Mouse (Mus musculus) intestine, embryonic 15.5 days (tissue): ENCODE measurements around the gene Anxa6. TPM values are rescaled to one million over a fixed set of nuclear protein-coding genes. Genes with fewer than 3 reads are reported as not detected.

Source experiments
- ATAC-seq: fragments of 200-750 bp; cut with Nextera tagmentation; 2 replicates; pipeline ENCODE4 v1.8.0; 2017; ENCODE audit warnings: moderate TSS enrichment, moderate library complexity
- H3K27ac ChIP-seq: fragments of 300-500 bp; sonication (generic); 2 replicates; pipeline ENCODE4 v1.5.1; 2015; ENCODE audit warnings: mild to moderate bottlenecking, inconsistent platforms
- H3K27me3 ChIP-seq: fragments of 300-500 bp; sonication (generic); replicated peaks from 2 replicates; pipeline ENCODE4 v1.6.1; 2015; ENCODE audit warnings: inconsistent platforms
- H3K36me3 ChIP-seq: fragments of 300-500 bp; sonication (generic); 2 replicates; pipeline ENCODE4 v1.6.1; 2015; ENCODE audit warnings: inconsistent platforms
- H3K4me1 ChIP-seq: fragments of 300-500 bp; sonication (generic); replicated peaks from 2 replicates; pipeline ENCODE4 v1.6.1; 2015; ENCODE audit warnings: inconsistent platforms
- H3K4me2 ChIP-seq: fragments of 300-500 bp; sonication (generic); replicated peaks from 2 replicates; pipeline ENCODE4 v1.6.1; 2015; ENCODE audit warnings: mild to moderate bottlenecking, inconsistent platforms
- H3K4me3 ChIP-seq: fragments of 300-500 bp; sonication (generic); replicated peaks from 2 replicates; pipeline ENCODE4 v1.5.1; 2015; ENCODE audit warnings: inconsistent platforms
- H3K9ac ChIP-seq: fragments of 300-500 bp; sonication (generic); 2 replicates; pipeline ENCODE4 v1.6.1; 2015; ENCODE audit warnings: inconsistent platforms
- H3K9me3 ChIP-seq: fragments of 300-500 bp; sonication (generic); 2 replicates; pipeline ENCODE4 v1.6.1; 2016; ENCODE audit warnings: inconsistent platforms
- WGBS: fragments of 180-500 bp; shearing (Covaris S2); methylation state at CpG from one replicate; pipeline ENCODE4 v1.1.7; 2015; 5-methylcytosine and 5-hydroxymethylcytosine counted together
- polyA plus RNA-seq: library from polyadenylated mRNA; unstranded; fragments of >200 nt; fragmentation: Nextera tagmentation; extraction: Ambion mirVana; gene quantifications from 2 replicates; pipeline ENCODE4 v1.2.1, GENCODE M21; 2015

The Anxa6 gene
- polyA plus RNA-seq, 1 experiment from 2014 or later: 262 TPM

GRCm38 (mm10) chr11:55062856-55063255 lies 29.6 kb upstream of the Anxa6 start:
- H3K4me1 ChIP-seq: no peaks in the 10 kb centered on the region

GRCm38 (mm10) chr11:55060802-55061201 lies 27.6 kb upstream of the Anxa6 start:
- Histone ChIP-seq H3K27ac (no peak overlapping the region), H3K4me1 (no peaks in the 10 kb centered on the region), H3K4me2 (no peak overlapping the region), H3K9me3 (no peaks in the 10 kb centered on the region), H3K27me3 (no peaks in the 10 kb centered on the region), H3K9ac (no peak overlapping the region), H3K4me3 (no peak overlapping the region), H3K36me3 (no peaks in the 10 kb centered on the region)
- WGBS: 86% methylated on average over 5 of the region's 5 CpGs
- no peak for ATAC-seq

More at GRCm38 (mm10) chr11:55062856-55063255, 29.6 kb upstream of the Anxa6 start:
- H3K27ac ChIP-seq: no peak overlapping the region
- no peaks in the 10 kb centered on the region for H3K36me3 ChIP-seq
- H3K4me3 ChIP-seq: no peak overlapping the region
- no peaks in the 10 kb centered on the region for H3K27me3 ChIP-seq
- ATAC-seq: no peak
- no peaks in the 10 kb centered on the region for H3K9me3 ChIP-seq
- 37% methylated on average over 5 of the region's 5 CpGs for WGBS
- H3K4me2 ChIP-seq: no peak overlapping the region
- H3K9ac ChIP-seq: no peak overlapping the region

GRCm38 (mm10) chr11:55057511-55057910 lies 24.3 kb upstream of the Anxa6 start:
- Histone ChIP-seq H3K4me1 (no peaks in the 10 kb centered on the region), H3K27ac (no peak overlapping the region), H3K4me2 (no peak overlapping the region), H3K4me3 (no peak overlapping the region), H3K36me3 (no peaks in the 10 kb centered on the region), H3K27me3 (no peaks in the 10 kb centered on the region), H3K9me3 (no peaks in the 10 kb centered on the region), H3K9ac (no peak overlapping the region)
- no peak for ATAC-seq
- WGBS: 85% methylated on average over 3 of the region's 3 CpGs

- ATAC-seq: no peak
- Histone ChIP-seq H3K4me1 (no peaks in the 10 kb centered on the region), H3K27me3 (no peaks in the 10 kb centered on the region), H3K4me2 (no peak overlapping the region), H3K36me3 (no peaks in the 10 kb centered on the region), H3K4me3 (no peak overlapping the region), H3K27ac (no peak overlapping the region), H3K9ac (no peak overlapping the region), H3K9me3 (no peaks in the 10 kb centered on the region)
- 73% methylated on average over 7 of the region's 7 CpGs for WGBS
Measured at GRCm38 (mm10) chr11:55050837-55051510, 17.7 kb upstream of the Anxa6 start.

GRCm38 (mm10) chr11:55046600-55046999 lies 13.4 kb upstream of the Anxa6 start:
- WGBS: 60% methylated on average over 5 of the region's 5 CpGs
- no peaks in the 10 kb centered on the region for H3K27me3 ChIP-seq
- no peak overlapping the region for H3K9ac ChIP-seq
- no peak for ATAC-seq
- H3K4me2 ChIP-seq: no peak overlapping the region
- H3K4me3 ChIP-seq: no peak overlapping the region
- H3K36me3 ChIP-seq: no peaks in the 10 kb centered on the region
- no peak overlapping the region for H3K27ac ChIP-seq
- H3K9me3 ChIP-seq: no peaks in the 10 kb centered on the region
- H3K4me1 ChIP-seq: no peaks in the 10 kb centered on the region

- H3K9ac ChIP-seq: no peak overlapping the region
- no peaks in the 10 kb centered on the region for H3K9me3 ChIP-seq
- no peak overlapping the region for H3K4me2 ChIP-seq
- H3K4me1 ChIP-seq: 0 out of 2 replicates have a peak, but pooled peaks cover 4% of the 10 kb centered on the region
- H3K27me3 ChIP-seq: no peaks in the 10 kb centered on the region
- no peak overlapping the region for H3K27ac ChIP-seq
- H3K4me3 ChIP-seq: no peak overlapping the region
- 80% methylated on average over 4 of the region's 4 CpGs for WGBS
- ATAC-seq: no peak
- H3K36me3 ChIP-seq: no peaks in the 10 kb centered on the region
Measured at GRCm38 (mm10) chr11:55041348-55041747, 8.1 kb upstream of the Anxa6 start.

GRCm38 (mm10) chr11:55039591-55039990 lies 6.3 kb upstream of the Anxa6 start:
- Histone ChIP-seq H3K4me3 (no peak overlapping the region), H3K36me3 (no peaks in the 10 kb centered on the region), H3K27ac (no peak overlapping the region), H3K9me3 (no peaks in the 10 kb centered on the region), H3K27me3 (no peaks in the 10 kb centered on the region), H3K4me1 (0 out of 2 replicates have a peak, but pooled peaks cover 4% of the 10 kb centered on the region), H3K4me2 (no peak overlapping the region), H3K9ac (no peak overlapping the region)
- 6% methylated on average over 9 of the region's 9 CpGs for WGBS
- ATAC-seq: peak; percentile 71

GRCm38 (mm10) chr11:55036601-55037000 lies 3.4 kb upstream of the Anxa6 start:
- H3K4me3 ChIP-seq: no peak overlapping the region
- H3K4me2 ChIP-seq: no peak overlapping the region
- H3K36me3 ChIP-seq: no peaks in the 10 kb centered on the region
- 37% methylated on average over 3 of the region's 3 CpGs for WGBS
- peaks cover 14% of the 10 kb centered on the region for H3K4me1 ChIP-seq
- no peak overlapping the region for H3K9ac ChIP-seq
- H3K27ac ChIP-seq: no peak overlapping the region
- H3K9me3 ChIP-seq: no peaks in the 10 kb centered on the region
- ATAC-seq: no peak
- H3K27me3 ChIP-seq: no peaks in the 10 kb centered on the region

GRCm38 (mm10) chr11:55032286-55032685 lies 959 bp downstream of the Anxa6 start:
- peak overlapping the region; percentile 82 for H3K4me2 ChIP-seq
- H3K9ac ChIP-seq: peak overlapping the region; percentile 61
- 8% methylated on average over 5 of the region's 5 CpGs for WGBS
- H3K9me3 ChIP-seq: no peaks in the 10 kb centered on the region
- no peaks in the 10 kb centered on the region for H3K27me3 ChIP-seq
- H3K4me1 ChIP-seq: peaks cover 41% of the 10 kb centered on the region
- H3K36me3 ChIP-seq: no peaks in the 10 kb centered on the region
- no peak for ATAC-seq
- H3K27ac ChIP-seq: peak overlapping the region; percentile 95
- peak overlapping the region; percentile 57 for H3K4me3 ChIP-seq

GRCm38 (mm10) chr11:55031991-55032280 lies 1.3 kb downstream of the Anxa6 start:
- peaks cover 45% of the 10 kb centered on the region for H3K4me1 ChIP-seq

GRCm38 (mm10) chr11:55031211-55031990 lies 1.8 kb downstream of the Anxa6 start:
- peak overlapping the region; percentile 57 for H3K4me3 ChIP-seq
- peak overlapping the region; percentile 61 for H3K9ac ChIP-seq
- H3K27ac ChIP-seq: peak overlapping the region; percentile 95
- peaks cover 50% of the 10 kb centered on the region for H3K4me1 ChIP-seq
- H3K27me3 ChIP-seq: no peaks in the 10 kb centered on the region
- ATAC-seq: peak; percentile 29; the same call in 1 of the 2 replicates
- H3K4me2 ChIP-seq: peak overlapping the region; percentile 82
- 28% methylated on average over 10 of the region's 10 CpGs for whole genome bisulfite sequencing
- no peaks in the 10 kb centered on the region for H3K9me3 ChIP-seq
- H3K36me3 ChIP-seq: no peaks in the 10 kb centered on the region

More at GRCm38 (mm10) chr11:55031991-55032280, 1.3 kb downstream of the Anxa6 start:
- ATAC-seq: no peak
- peak overlapping the region; percentile 95 for H3K27ac ChIP-seq
- no peaks in the 10 kb centered on the region for H3K36me3 ChIP-seq
- H3K9me3 ChIP-seq: no peaks in the 10 kb centered on the region
- H3K4me2 ChIP-seq: peak overlapping the region; percentile 82
- peak overlapping the region; percentile 57 for H3K4me3 ChIP-seq
- H3K9ac ChIP-seq: peak overlapping the region; percentile 61
- H3K27me3 ChIP-seq: no peaks in the 10 kb centered on the region
- 17% methylated on average over 2 of the region's 4 CpGs for WGBS

- Histone ChIP-seq H3K9me3 (no peaks in the 10 kb centered on the region), H3K4me3 (no peak overlapping the region), H3K4me1 (peaks cover 68% of the 10 kb centered on the region), H3K9ac (no peak overlapping the region), H3K4me2 (no peak overlapping the region), H3K27ac (peak overlapping the region; percentile 61; the same call in 1 of the 2 replicates), H3K27me3 (no peaks in the 10 kb centered on the region), H3K36me3 (no peaks in the 10 kb centered on the region)
- WGBS: 59% methylated on average over 2 of the region's 2 CpGs
- no peak for ATAC-seq
Measured at GRCm38 (mm10) chr11:55028509-55028908, 4.7 kb downstream of the Anxa6 start.
